Mouse (Mus musculus): ENCODE measurements around the gene Cmbl. TPM values are rescaled to one million over a fixed set of nuclear protein-coding genes. Genes with fewer than 3 reads are reported as not detected.
"Not testable (repeated sequence)": the region's sequence is repeated elsewhere in the genome, so short reads cannot be mapped to it uniquely, and the experiment has no call there.

Gene Cmbl
- polyA plus RNA-seq, 1 experiment from 2014 or later = 5.2 TPM

- DNase-seq = peak; percentile 78
- 8% methylated on average over 12 of the region's 12 CpGs for WGBS
- Histone ChIP-seq H3K4me3 (ENCODE audit: low read depth, low read length) (peak overlapping the region; percentile 10; the same call in 1 of the 2 replicates), H3K36me3 (ENCODE audit: insufficient read depth) (no peaks in the 10 kb centered on the region), H3K4me1 (ENCODE audit: insufficient read depth) (peaks cover 13% of the 10 kb centered on the region; the same call in 1 of the 2 replicates), H3K27me3 (ENCODE audit: insufficient read depth, low read length) (no peaks in the 10 kb centered on the region), H3K27ac (ENCODE audit: low read depth) (no peak overlapping the region), H3K9me3 (ENCODE audit: low read depth, low read length) (no peaks in the 10 kb centered on the region), H3K9ac (no peak overlapping the region), H3K4me2 (peak overlapping the region; percentile 47)
- peak; percentile 91 for ATAC-seq (ENCODE audit: insufficient read depth)
- TF ChIP-seq CTCF (IDR thresholded peaks at IDR 0.05; ENCODE audit: low read depth) = no peak
Measured at GRCm38 (mm10) chr15:31568581-31568996, 3.4 kb downstream of the Cmbl start.

GRCm38 (mm10) chr15:31569325-31570022 is 4.3 kb downstream of the Cmbl start:
- no peak overlapping the region for H3K9ac ChIP-seq
- whole genome bisulfite sequencing = 50% methylated on average over 9 of the region's 9 CpGs
- ATAC-seq (ENCODE audit: insufficient read depth) = peak; percentile 25; the same call in 1 of the 2 replicates
- H3K4me1 ChIP-seq (ENCODE audit: insufficient read depth) = peaks cover 10% of the 10 kb centered on the region; the same call in 1 of the 2 replicates
- H3K36me3 ChIP-seq (ENCODE audit: insufficient read depth) = no peaks in the 10 kb centered on the region
- no peak overlapping the region for H3K4me3 ChIP-seq (ENCODE audit: low read depth, low read length)
- H3K27ac ChIP-seq (ENCODE audit: low read depth) = no peak overlapping the region
- peak; percentile 65 for DNase-seq
- no peak for TF ChIP-seq CTCF (IDR thresholded peaks at IDR 0.05; ENCODE audit: low read depth)
- no peaks in the 10 kb centered on the region for H3K9me3 ChIP-seq (ENCODE audit: low read depth, low read length)
- no peak overlapping the region for H3K4me2 ChIP-seq
- no peaks in the 10 kb centered on the region for H3K27me3 ChIP-seq (ENCODE audit: insufficient read depth, low read length)

- Histone ChIP-seq H3K4me2 (no peak overlapping the region), H3K9me3 (ENCODE audit: low read depth, low read length) (no peaks in the 10 kb centered on the region), H3K4me3 (ENCODE audit: low read depth, low read length) (no peak overlapping the region), H3K4me1 (ENCODE audit: insufficient read depth) (peaks cover 10% of the 10 kb centered on the region; the same call in 1 of the 2 replicates), H3K9ac (no peak overlapping the region), H3K27me3 (ENCODE audit: insufficient read depth, low read length) (no peaks in the 10 kb centered on the region), H3K27ac (ENCODE audit: low read depth) (no peak overlapping the region), H3K36me3 (ENCODE audit: insufficient read depth) (no peaks in the 10 kb centered on the region)
- WGBS = 88% methylated on average over 8 of the region's 8 CpGs
- TF ChIP-seq CTCF (IDR thresholded peaks at IDR 0.05; ENCODE audit: low read depth) = no peak
- no peak for ATAC-seq (ENCODE audit: insufficient read depth)
- DNase-seq = no peak
Measured at GRCm38 (mm10) chr15:31570959-31571358, 5.8 kb downstream of the Cmbl start.

GRCm38 (mm10) chr15:31571906-31572722 is 6.9 kb downstream of the Cmbl start:
- Histone ChIP-seq H3K4me1 (ENCODE audit: insufficient read depth) (peaks cover 10% of the 10 kb centered on the region; the same call in 1 of the 2 replicates), H3K4me2 (no peak overlapping the region), H3K27me3 (ENCODE audit: insufficient read depth, low read length) (no peaks in the 10 kb centered on the region), H3K4me3 (ENCODE audit: low read depth, low read length) (no peak overlapping the region), H3K9me3 (ENCODE audit: low read depth, low read length) (no peaks in the 10 kb centered on the region), H3K9ac (no peak overlapping the region), H3K36me3 (ENCODE audit: insufficient read depth) (no peaks in the 10 kb centered on the region), H3K27ac (ENCODE audit: low read depth) (no peak overlapping the region)
- DNase-seq (no peak), ATAC-seq (ENCODE audit: insufficient read depth) (no peak)
- TF ChIP-seq CTCF (IDR thresholded peaks at IDR 0.05; ENCODE audit: low read depth) = no peak
- WGBS = 76% methylated on average over 16 of the region's 16 CpGs

- DNase-seq (no peak), ATAC-seq (ENCODE audit: insufficient read depth) (no peak)
- Histone ChIP-seq H3K36me3 (ENCODE audit: insufficient read depth) (no peaks in the 10 kb centered on the region), H3K4me1 (ENCODE audit: insufficient read depth) (peaks cover 6% of the 10 kb centered on the region; the same call in 1 of the 2 replicates), H3K27me3 (ENCODE audit: insufficient read depth, low read length) (no peaks in the 10 kb centered on the region), H3K27ac (ENCODE audit: low read depth) (no peak overlapping the region), H3K9me3 (ENCODE audit: low read depth, low read length) (no peaks in the 10 kb centered on the region), H3K4me3 (ENCODE audit: low read depth, low read length) (no peak overlapping the region), H3K9ac (no peak overlapping the region), H3K4me2 (no peak overlapping the region)
- WGBS = 70% methylated on average over 4 of the region's 4 CpGs
- TF ChIP-seq CTCF (IDR thresholded peaks at IDR 0.05; ENCODE audit: low read depth) = no peak
Measured at GRCm38 (mm10) chr15:31573287-31573686, 8.1 kb downstream of the Cmbl start.

GRCm38 (mm10) chr15:31573692-31574091 is 8.5 kb downstream of the Cmbl start:
- Histone ChIP-seq H3K9ac (no peak overlapping the region), H3K27ac (ENCODE audit: low read depth) (no peak overlapping the region), H3K36me3 (ENCODE audit: insufficient read depth) (no peaks in the 10 kb centered on the region), H3K9me3 (ENCODE audit: low read depth, low read length) (no peaks in the 10 kb centered on the region), H3K4me3 (ENCODE audit: low read depth, low read length) (no peak overlapping the region), H3K4me2 (no peak overlapping the region), H3K27me3 (ENCODE audit: insufficient read depth, low read length) (no peaks in the 10 kb centered on the region), H3K4me1 (ENCODE audit: insufficient read depth) (peaks cover 2% of the 10 kb centered on the region; the same call in 1 of the 2 replicates)
- no peak for TF ChIP-seq CTCF (IDR thresholded peaks at IDR 0.05; ENCODE audit: low read depth)
- DNase-seq (no peak), ATAC-seq (ENCODE audit: insufficient read depth) (no peak)

GRCm38 (mm10) chr15:31576076-31576475 is 10.9 kb downstream of the Cmbl start:
- 64% methylated on average over 5 of the region's 5 CpGs for WGBS
- Histone ChIP-seq H3K4me1 (ENCODE audit: insufficient read depth) (no peaks in the 10 kb centered on the region), H3K9me3 (ENCODE audit: low read depth, low read length) (no peaks in the 10 kb centered on the region), H3K9ac (no peak overlapping the region), H3K27me3 (ENCODE audit: insufficient read depth, low read length) (no peaks in the 10 kb centered on the region), H3K4me3 (ENCODE audit: low read depth, low read length) (no peak overlapping the region), H3K4me2 (no peak overlapping the region), H3K36me3 (ENCODE audit: insufficient read depth) (no peaks in the 10 kb centered on the region), H3K27ac (ENCODE audit: low read depth) (no peak overlapping the region)
- no peak for DNase-seq
- TF ChIP-seq CTCF (IDR thresholded peaks at IDR 0.05; ENCODE audit: low read depth) = no peak
- no peak for ATAC-seq (ENCODE audit: insufficient read depth)

- not testable (repeated sequence) for H3K27me3 ChIP-seq (ENCODE audit: insufficient read depth, low read length)
Measured at GRCm38 (mm10) chr15:31581086-31581485, 15.9 kb downstream of the Cmbl start.

More at GRCm38 (mm10) chr15:31581086-31581485, 15.9 kb downstream of the Cmbl start:
- not testable (repeated sequence) for H3K4me1 ChIP-seq (ENCODE audit: insufficient read depth); H3K9ac ChIP-seq; H3K4me3 ChIP-seq (ENCODE audit: low read depth, low read length); H3K9me3 ChIP-seq (ENCODE audit: low read depth, low read length); H3K4me2 ChIP-seq; H3K36me3 ChIP-seq (ENCODE audit: insufficient read depth); DNase-seq; ATAC-seq (ENCODE audit: insufficient read depth); H3K27ac ChIP-seq (ENCODE audit: low read depth)
- WGBS = 91% methylated on average over 2 of the region's 2 CpGs
